Mouse (Mus musculus) C2C12 (cell line): ENCODE measurements around the gene Chpf.

Source experiments
- CEBPB ChIP-seq: IDR thresholded peaks from one replicate; pipeline ENCODE4 v1.6.1; 2011; ENCODE audit warnings: low read depth, mild to moderate bottlenecking, control low read depth, moderate library complexity
- CTCF ChIP-seq: IDR thresholded peaks from one replicate; pipeline ENCODE4 v1.5.1; 2011; ENCODE audit not compliant: control insufficient read depth, insufficient read depth, insufficient read length
- FOSL1 ChIP-seq: IDR thresholded peaks from one replicate; pipeline ENCODE4 v1.8.0; 2011; ENCODE audit warnings: mild to moderate bottlenecking, low read length; ENCODE audit not compliant: poor library complexity, insufficient read depth, severe bottlenecking
- MAX ChIP-seq: IDR thresholded peaks from one replicate; pipeline ENCODE4 v1.6.1; 2011; ENCODE audit warnings: mild to moderate bottlenecking, control low read depth
- MYOD1 ChIP-seq: IDR thresholded peaks from one replicate; pipeline ENCODE4 v1.6.1; 2011; ENCODE audit warnings: low read depth; ENCODE audit not compliant: control insufficient read depth, insufficient read length
- USF1 ChIP-seq: IDR thresholded peaks from one replicate; pipeline ENCODE4 v1.6.1; 2011; ENCODE audit warnings: low read depth, mild to moderate bottlenecking, control low read depth, moderate library complexity

DNA sequence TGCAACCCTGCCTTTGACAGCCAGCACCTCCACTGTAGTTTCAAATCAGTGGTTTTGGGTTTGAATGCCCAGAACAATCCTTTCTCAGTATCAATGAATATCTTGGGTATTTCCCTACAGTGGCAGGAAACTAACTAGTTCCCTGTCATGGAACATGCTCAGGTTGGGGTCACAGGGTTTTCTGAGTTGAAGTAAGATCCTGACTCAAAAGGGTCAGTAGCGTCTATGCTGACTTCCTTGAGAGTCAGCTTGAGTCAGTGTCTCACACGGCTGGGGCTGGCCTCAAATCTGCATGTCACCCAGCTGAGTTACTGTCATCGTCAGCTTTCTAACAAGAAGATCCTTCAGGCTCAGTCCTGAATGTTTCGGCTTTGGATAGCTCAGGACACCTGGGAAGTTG lies 19.8 kb upstream of the Chpf start:
- TF ChIP-seq CTCF (no peak), MYOD1 (no peak), MAX (no peak), USF1 (no peak), CEBPB (no peak), FOSL1 (no peak)
